Mouse (Mus musculus) neutrophil, adult 65 days (primary cell): ENCODE results near the gene Slc3a1. TPM values are rescaled to one million over a fixed set of nuclear protein-coding genes. Genes with fewer than 3 reads are reported as not detected.

ENCODE experiments used
- total RNA-seq: library from RNA; stranded (reverse); gene quantifications from 2 replicates; pipeline ENCODE4 v1.2.4, GENCODE M21; 2023

Slc3a1 gene
- total RNA-seq: 0.16 and 0.25 TPM in 2 replicates

GRCm38 (mm10) chr17:85028093-85028739 lies at the start of gene Slc3a1:
Slc3a1 (plus strand) TSS chr17:85028376.

GRCm38 (mm10) chr17:85090120-85091099 lies 62.2 kb downstream of the Slc3a1 start, which contains the start of the genes Prepl and Camkmt:
Prepl (minus strand) TSS chr17:85090241.
Camkmt (plus strand) TSS chr17:85090552.

Other genes with a start within 250 kb of the Slc3a1 start
- 12.1 and 13.5 TPM in 2 replicates for gene Lrpprc, start 237.6 kb upstream of the Slc3a1 start, total RNA-seq
- 32.8 and 50.0 TPM in 2 replicates for gene Ppm1b, start 71.6 kb upstream of the Slc3a1 start, total RNA-seq
- 7.0 and 8.8 TPM in 2 replicates for gene Prepl, start 61.9 kb downstream of the Slc3a1 start, total RNA-seq
- 5.8 and 7.9 TPM in 2 replicates for gene Camkmt, start 62.2 kb downstream of the Slc3a1 start, total RNA-seq